Mouse (Mus musculus): ENCODE results near the gene Nedd9. TPM values are rescaled to one million over a fixed set of nuclear protein-coding genes. Genes with fewer than 3 reads are reported as not detected.
A peak's percentile ranks its signal among the peaks of the same experiment; 100 is the strongest.

Nedd9 gene
- polyA plus RNA-seq, 1 experiment = 24.7 TPM

DNA sequence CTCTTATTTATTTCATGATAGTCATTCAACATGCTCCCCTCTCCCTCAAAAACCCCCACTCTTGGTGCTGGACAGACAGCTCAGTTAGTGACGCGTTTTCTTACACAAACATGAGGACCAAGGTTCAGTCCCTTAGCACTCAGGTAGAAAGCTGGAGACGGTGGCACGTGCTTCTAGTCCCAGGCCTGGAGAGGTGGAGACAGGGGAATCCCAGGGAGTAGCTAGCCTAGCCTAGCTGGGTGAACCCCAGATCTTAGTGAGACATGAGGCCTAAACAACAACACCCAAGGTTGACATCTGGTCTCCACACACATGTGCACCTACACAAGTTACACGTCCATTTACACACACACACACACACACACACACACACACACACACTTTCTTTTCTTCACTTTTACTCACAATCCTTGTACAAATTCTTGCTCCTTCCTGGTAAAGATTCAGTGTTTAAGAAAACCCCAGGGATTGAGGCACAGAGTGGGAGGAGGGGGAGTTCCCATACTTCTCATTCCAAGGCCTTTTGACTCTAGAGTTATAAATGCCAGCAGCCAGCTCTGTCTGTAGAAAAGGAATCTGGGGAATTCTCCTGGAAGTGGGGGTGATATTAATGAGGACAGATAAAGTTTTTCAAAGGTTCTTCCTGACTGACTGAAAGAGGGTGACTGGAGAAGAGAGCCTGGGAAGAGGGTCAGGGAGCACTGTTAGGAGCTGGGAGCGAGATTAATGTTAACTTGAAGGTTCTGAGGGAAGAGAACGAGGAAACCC, 29.9 kb downstream of the Nedd9 start:
- peak; percentile 46 for DNase-seq
- no peaks in the 10 kb centered on the region for H3K36me3 ChIP-seq (ENCODE audit: control insufficient read depth, insufficient read depth, low read length)
- H3K4me3 ChIP-seq (ENCODE audit: insufficient read depth, low read depth, low read length) = no peak overlapping the region
- 66% methylated on average over 7 of the region's 7 CpGs for WGBS
- H3K27ac ChIP-seq (ENCODE audit: insufficient read depth, low read depth, low read length) = 0 out of 2 replicates have a peak overlapping the region, but pooled peaks have one; percentile 53
- no peak for TF ChIP-seq CTCF (conservative IDR thresholded peaks at IDR 0.05; ENCODE audit: insufficient read depth, insufficient read length, low read depth, low read length)
- no peak for TF ChIP-seq POLR2A (IDR thresholded peaks at IDR 0.05; ENCODE audit: low read depth, low read length)
- H3K27me3 ChIP-seq (replicated peaks; ENCODE audit: control insufficient read depth, insufficient read depth, low read length) = no peaks in the 10 kb centered on the region
- H3K4me1 ChIP-seq (ENCODE audit: control insufficient read depth, insufficient read depth, low read length) = 0 out of 2 replicates have a peak, but pooled peaks cover 8% of the 10 kb centered on the region

DNA sequence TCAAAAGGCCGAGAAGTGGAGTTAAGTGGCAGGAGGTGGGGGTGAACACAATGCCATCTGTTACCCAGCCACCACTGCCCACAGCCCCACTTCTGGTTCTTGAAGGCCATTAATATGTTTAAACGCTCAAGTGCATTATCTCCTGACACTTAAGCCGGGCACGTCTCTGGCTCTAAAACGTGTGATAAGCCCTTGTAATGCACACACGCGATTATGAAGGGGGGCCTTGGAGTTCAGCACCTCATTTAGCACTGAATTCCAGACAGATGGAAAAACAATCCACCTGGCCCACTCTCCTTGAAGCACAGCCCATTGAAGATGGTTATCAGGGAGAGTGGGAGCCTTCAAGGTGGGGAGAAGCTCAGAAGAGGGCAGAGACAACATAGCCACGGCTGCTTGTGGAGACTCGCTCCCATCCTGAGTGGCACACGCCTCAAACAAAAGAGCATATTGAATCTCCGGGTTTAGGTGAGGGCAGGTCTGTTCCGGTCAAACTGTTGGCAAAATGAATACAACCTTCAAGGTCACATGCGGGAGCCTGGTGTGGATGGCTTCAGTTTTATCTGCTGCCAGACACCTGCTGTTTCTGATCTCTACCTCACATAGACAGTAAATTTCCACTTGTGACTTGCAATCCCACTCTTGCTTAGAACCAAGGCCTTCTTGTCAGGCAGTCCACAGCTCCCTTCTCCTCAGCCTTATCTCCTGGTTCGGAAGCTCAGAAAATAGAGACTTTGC, 30.7 kb downstream of the Nedd9 start:
- WGBS = 80% methylated on average over 14 of the region's 14 CpGs
- no peak overlapping the region for H3K27ac ChIP-seq (ENCODE audit: insufficient read depth, low read depth, low read length)
- no peaks in the 10 kb centered on the region for H3K36me3 ChIP-seq (ENCODE audit: control insufficient read depth, insufficient read depth, low read length)
- H3K4me1 ChIP-seq (ENCODE audit: control insufficient read depth, insufficient read depth, low read length) = 0 out of 2 replicates have a peak, but pooled peaks cover 6% of the 10 kb centered on the region
- H3K4me3 ChIP-seq (ENCODE audit: insufficient read depth, low read depth, low read length) = no peak overlapping the region
- DNase-seq = no peak
- H3K27me3 ChIP-seq (replicated peaks; ENCODE audit: control insufficient read depth, insufficient read depth, low read length) = no peaks in the 10 kb centered on the region
- no peak for TF ChIP-seq CTCF (conservative IDR thresholded peaks at IDR 0.05; ENCODE audit: insufficient read depth, insufficient read length, low read depth, low read length)
- TF ChIP-seq POLR2A (IDR thresholded peaks at IDR 0.05; ENCODE audit: low read depth, low read length) = no peak

DNA sequence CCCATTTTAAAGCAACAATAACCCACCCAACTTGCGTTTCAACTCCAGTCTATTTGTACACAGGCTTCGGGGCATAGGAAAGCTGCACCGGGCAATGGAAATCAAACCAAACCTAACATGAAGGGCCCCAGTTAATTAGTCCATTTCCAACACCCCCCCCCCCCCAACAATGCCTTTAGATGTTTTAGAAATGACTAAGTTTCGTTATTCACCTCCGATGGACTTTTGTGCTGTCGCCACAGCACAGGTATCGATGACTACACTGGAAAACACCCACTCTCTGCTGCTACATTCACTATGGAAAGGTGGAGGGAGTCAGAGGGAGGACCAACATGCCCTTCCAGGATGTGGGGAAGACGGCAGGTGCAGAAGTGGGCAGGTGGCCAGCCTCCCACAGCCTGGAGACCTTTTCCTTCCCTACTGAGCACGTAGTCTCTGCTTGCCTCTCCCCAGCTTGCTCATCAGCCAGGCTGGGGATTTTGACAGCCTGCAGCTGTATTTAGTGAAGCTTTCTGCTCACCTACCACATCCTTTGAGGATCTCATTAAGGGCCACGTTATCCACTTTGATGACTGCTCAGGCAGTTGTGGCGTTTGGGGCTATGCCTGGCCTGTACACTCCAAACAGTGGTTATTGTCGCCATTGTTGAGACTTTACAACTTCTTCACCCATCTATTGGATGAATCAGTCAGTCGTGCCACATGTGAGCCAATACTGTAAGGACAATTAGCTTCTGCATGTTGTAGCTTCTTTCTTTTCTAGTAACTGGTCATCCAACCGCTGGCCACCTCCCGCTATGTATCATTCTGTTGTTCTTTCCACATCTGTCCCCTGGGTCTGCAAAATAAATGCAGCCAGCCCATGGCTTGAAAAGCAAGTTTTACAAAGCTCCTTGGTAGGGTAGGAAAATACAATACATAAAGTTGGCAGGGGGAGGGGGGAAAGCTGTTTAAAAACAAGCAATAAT, 33.7 kb downstream of the Nedd9 start:
- no peaks in the 10 kb centered on the region for H3K4me1 ChIP-seq (ENCODE audit: control insufficient read depth, insufficient read depth, low read length)
- no peak for DNase-seq
- H3K27ac ChIP-seq (ENCODE audit: insufficient read depth, low read depth, low read length) = no peak overlapping the region
- H3K27me3 ChIP-seq (replicated peaks; ENCODE audit: control insufficient read depth, insufficient read depth, low read length) = no peaks in the 10 kb centered on the region
- H3K36me3 ChIP-seq (ENCODE audit: control insufficient read depth, insufficient read depth, low read length) = no peaks in the 10 kb centered on the region
- no peak overlapping the region for H3K4me3 ChIP-seq (ENCODE audit: insufficient read depth, low read depth, low read length)
- TF ChIP-seq CTCF (conservative IDR thresholded peaks at IDR 0.05; ENCODE audit: insufficient read depth, insufficient read length, low read depth, low read length) (no peak), POLR2A (IDR thresholded peaks at IDR 0.05; ENCODE audit: low read depth, low read length) (no peak)
- WGBS = 88% methylated on average over 15 of the region's 15 CpGs

- Histone ChIP-seq H3K27ac (ENCODE audit: insufficient read depth, low read depth, low read length) (no peak overlapping the region), H3K27me3 (replicated peaks; ENCODE audit: control insufficient read depth, insufficient read depth, low read length) (no peaks in the 10 kb centered on the region), H3K4me1 (ENCODE audit: control insufficient read depth, insufficient read depth, low read length) (no peaks in the 10 kb centered on the region), H3K36me3 (ENCODE audit: control insufficient read depth, insufficient read depth, low read length) (no peaks in the 10 kb centered on the region), H3K4me3 (ENCODE audit: insufficient read depth, low read depth, low read length) (no peak overlapping the region)
- no peak for TF ChIP-seq CTCF (conservative IDR thresholded peaks at IDR 0.05; ENCODE audit: insufficient read depth, insufficient read length, low read depth, low read length)
- no peak for TF ChIP-seq POLR2A (IDR thresholded peaks at IDR 0.05; ENCODE audit: low read depth, low read length)
- 76% methylated on average over 6 of the region's 6 CpGs for WGBS
- no peak for DNase-seq
Measured at GRCm38 (mm10) chr13:41450821-41451220, 36.3 kb downstream of the Nedd9 start.

DNA sequence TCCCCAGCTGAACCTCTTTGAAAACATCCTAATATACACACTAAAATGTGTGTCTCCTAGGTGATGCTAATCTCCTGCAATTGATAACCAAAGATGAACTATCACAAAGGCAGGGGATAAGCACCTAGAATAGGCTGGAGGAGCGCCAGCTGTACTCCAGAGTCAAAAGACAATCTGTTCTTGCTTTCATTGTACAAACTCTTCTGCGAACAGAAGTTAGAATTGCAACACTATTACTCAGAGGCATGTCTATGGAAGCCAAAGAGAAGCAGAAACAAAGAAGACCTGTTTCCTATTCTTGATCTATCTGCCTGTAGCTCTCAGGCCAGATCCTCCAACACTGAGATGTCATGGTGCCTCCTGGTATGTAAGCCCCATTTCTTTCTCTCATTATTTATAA, 38.0 kb downstream of the Nedd9 start:
- no peaks in the 10 kb centered on the region for H3K27me3 ChIP-seq (replicated peaks; ENCODE audit: control insufficient read depth, insufficient read depth, low read length)
- no peaks in the 10 kb centered on the region for H3K36me3 ChIP-seq (ENCODE audit: control insufficient read depth, insufficient read depth, low read length)
- TF ChIP-seq POLR2A (IDR thresholded peaks at IDR 0.05; ENCODE audit: low read depth, low read length) = no peak
- no peak for TF ChIP-seq CTCF (conservative IDR thresholded peaks at IDR 0.05; ENCODE audit: insufficient read depth, insufficient read length, low read depth, low read length)
- no peak for DNase-seq
- H3K4me3 ChIP-seq (ENCODE audit: insufficient read depth, low read depth, low read length) = no peak overlapping the region
- no peaks in the 10 kb centered on the region for H3K4me1 ChIP-seq (ENCODE audit: control insufficient read depth, insufficient read depth, low read length)
- WGBS = 94% methylated on average over 2 of the region's 2 CpGs
- no peak overlapping the region for H3K27ac ChIP-seq (ENCODE audit: insufficient read depth, low read depth, low read length)

DNA sequence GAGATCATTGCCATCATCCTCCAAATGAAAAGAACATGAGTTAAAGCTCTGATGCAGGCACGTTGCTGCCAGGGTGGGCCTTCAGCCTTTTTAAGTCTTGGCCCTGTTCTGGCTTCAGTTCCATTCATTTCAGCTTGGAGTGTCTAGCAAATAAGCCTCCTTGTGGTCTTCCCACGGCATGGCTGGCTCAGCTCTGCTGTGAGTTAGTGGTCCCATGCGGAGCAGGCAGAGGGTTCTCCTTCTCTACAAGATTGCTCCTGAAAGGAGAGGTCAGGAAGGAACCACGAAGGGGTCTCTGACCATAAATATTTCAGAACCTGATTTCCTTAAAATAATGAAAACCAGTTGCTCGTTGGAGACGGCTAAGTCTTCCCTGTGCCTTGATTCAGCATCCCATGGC, 40.0 kb downstream of the Nedd9 start:
- Histone ChIP-seq H3K27ac (ENCODE audit: insufficient read depth, low read depth, low read length) (no peak overlapping the region), H3K27me3 (replicated peaks; ENCODE audit: control insufficient read depth, insufficient read depth, low read length) (no peaks in the 10 kb centered on the region), H3K4me3 (ENCODE audit: insufficient read depth, low read depth, low read length) (no peak overlapping the region), H3K36me3 (ENCODE audit: control insufficient read depth, insufficient read depth, low read length) (no peaks in the 10 kb centered on the region), H3K4me1 (ENCODE audit: control insufficient read depth, insufficient read depth, low read length) (no peaks in the 10 kb centered on the region)
- TF ChIP-seq POLR2A (IDR thresholded peaks at IDR 0.05; ENCODE audit: low read depth, low read length) = no peak
- no peak for TF ChIP-seq CTCF (conservative IDR thresholded peaks at IDR 0.05; ENCODE audit: insufficient read depth, insufficient read length, low read depth, low read length)
- 64% methylated on average over 6 of the region's 6 CpGs for WGBS
- DNase-seq = no peak

Data from kidney, adult 2 months (tissue).